Mouse (Mus musculus) stomach, embryonic 15.5 days (tissue): Measurements from ENCODE around the gene Cryaa. TPM values are rescaled to one million over a fixed set of nuclear protein-coding genes. Genes with fewer than 3 reads are reported as not detected.
"Not testable (repeated sequence)": the region's sequence is repeated elsewhere in the genome, so short reads cannot be mapped to it uniquely, and the experiment has no call there.

ENCODE experiments used
- ATAC-seq: fragments of 200-750 bp; cut with Nextera tagmentation; 2 replicates; pipeline ENCODE4 v1.8.0; 2017; ENCODE audit warnings: low read depth, moderate number of reproducible peaks, moderate TSS enrichment; ENCODE audit not compliant: insufficient read depth, low FRiP score
- H3K27ac ChIP-seq: fragments of 300-500 bp; sonication (generic); 2 replicates; pipeline ENCODE4 v1.5.1; 2015; ENCODE audit warnings: mild to moderate bottlenecking, inconsistent platforms
- H3K27me3 ChIP-seq: fragments of 300-500 bp; sonication (generic); replicated peaks from 2 replicates; pipeline ENCODE4 v1.6.1; 2015; ENCODE audit warnings: inconsistent platforms
- H3K36me3 ChIP-seq: fragments of 300-500 bp; sonication (generic); 2 replicates; pipeline ENCODE4 v1.6.1; 2015; ENCODE audit warnings: inconsistent platforms
- H3K4me1 ChIP-seq: fragments of 300-500 bp; sonication (generic); 2 replicates; pipeline ENCODE4 v1.6.1; 2015; ENCODE audit warnings: inconsistent platforms
- H3K4me2 ChIP-seq: fragments of 300-500 bp; sonication (generic); 2 replicates; pipeline ENCODE4 v1.6.1; 2015; ENCODE audit warnings: mild to moderate bottlenecking, inconsistent platforms
- H3K4me3 ChIP-seq: fragments of 300-500 bp; sonication (generic); replicated peaks from 2 replicates; pipeline ENCODE4 v1.5.1; 2015; ENCODE audit warnings: inconsistent platforms
- H3K9ac ChIP-seq: fragments of 300-500 bp; sonication (generic); 2 replicates; pipeline ENCODE4 v1.6.1; 2015; ENCODE audit warnings: inconsistent platforms
- H3K9me3 ChIP-seq: fragments of 300-500 bp; sonication (generic); 2 replicates; pipeline ENCODE4 v1.6.1; 2016; ENCODE audit warnings: inconsistent platforms
- WGBS: fragments of 180-500 bp; shearing (Covaris S2); methylation state at CpG from one replicate; pipeline ENCODE4 v1.1.7; 2015; 5-methylcytosine and 5-hydroxymethylcytosine counted together
- polyA plus RNA-seq: library from polyadenylated mRNA; unstranded; fragments of >200 nt; fragmentation: Nextera tagmentation; extraction: Ambion mirVana; gene quantifications from 2 replicates; pipeline ENCODE4 v1.2.1, GENCODE M21; 2015

The Cryaa gene
- polyA plus RNA-seq, 1 experiment from 2014 or later, result 0.21 TPM

DNA sequence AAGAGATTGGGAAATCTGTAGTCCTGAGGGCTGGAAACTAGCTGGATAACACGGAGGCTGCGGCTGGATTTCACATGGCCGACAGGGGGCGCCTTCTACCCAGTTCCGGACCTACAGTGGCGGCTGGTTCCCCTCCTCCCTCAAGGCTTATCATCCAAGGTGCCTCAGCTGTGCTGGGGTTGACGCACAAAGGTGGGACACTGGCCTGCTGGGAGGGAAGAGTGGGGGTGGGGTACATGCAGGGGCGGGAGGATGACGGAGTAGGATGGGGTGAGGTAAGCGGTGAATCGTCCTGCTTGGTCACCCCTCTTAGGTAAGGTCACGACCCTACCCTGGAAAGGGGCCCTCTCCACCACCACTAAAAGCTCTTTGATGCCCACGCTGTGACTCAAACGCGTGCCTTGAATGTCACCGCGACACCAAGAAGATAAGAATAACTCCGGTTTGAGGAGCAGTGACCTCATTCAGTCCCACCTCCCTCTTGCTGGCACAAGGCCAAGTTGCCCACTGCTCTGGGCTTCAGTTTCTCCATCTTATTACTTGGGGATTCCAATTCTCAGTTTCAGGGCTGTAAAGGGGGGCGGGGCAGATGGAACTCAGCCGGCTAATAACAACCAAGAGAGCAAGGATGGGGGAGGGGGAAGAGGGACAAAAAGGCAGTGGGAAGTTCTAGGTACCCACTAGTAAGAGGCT lies 15.9 kb downstream of the Cryaa start:
- H3K4me1 ChIP-seq, result peaks cover 12% of the 10 kb centered on the region
- H3K9ac ChIP-seq, result no peak overlapping the region
- H3K9me3 ChIP-seq, result no peaks in the 10 kb centered on the region
- H3K4me3 ChIP-seq, result 0 out of 2 replicates have a peak overlapping the region, but pooled peaks have one; percentile 8
- whole genome bisulfite sequencing, result 4% methylated on average over 20 of the region's 20 CpGs
- H3K36me3 ChIP-seq, result no peaks in the 10 kb centered on the region
- H3K27me3 ChIP-seq, result no peaks in the 10 kb centered on the region
- peak overlapping the region; percentile 46 for H3K4me2 ChIP-seq
- peak; percentile 61; the same call in 1 of the 2 replicates for ATAC-seq
- no peak overlapping the region for H3K27ac ChIP-seq

- no peak for ATAC-seq
- Histone ChIP-seq H3K9me3 (no peaks in the 10 kb centered on the region), H3K27me3 (no peaks in the 10 kb centered on the region), H3K4me2 (no peak overlapping the region), H3K27ac (no peak overlapping the region), H3K9ac (no peak overlapping the region), H3K36me3 (no peaks in the 10 kb centered on the region), H3K4me3 (no peak overlapping the region), H3K4me1 (peaks cover 12% of the 10 kb centered on the region)
- 72% methylated on average over 7 of the region's 7 CpGs for WGBS
Observed at GRCm38 (mm10) chr17:31694023-31694376, 16.4 kb downstream of the Cryaa start.

DNA sequence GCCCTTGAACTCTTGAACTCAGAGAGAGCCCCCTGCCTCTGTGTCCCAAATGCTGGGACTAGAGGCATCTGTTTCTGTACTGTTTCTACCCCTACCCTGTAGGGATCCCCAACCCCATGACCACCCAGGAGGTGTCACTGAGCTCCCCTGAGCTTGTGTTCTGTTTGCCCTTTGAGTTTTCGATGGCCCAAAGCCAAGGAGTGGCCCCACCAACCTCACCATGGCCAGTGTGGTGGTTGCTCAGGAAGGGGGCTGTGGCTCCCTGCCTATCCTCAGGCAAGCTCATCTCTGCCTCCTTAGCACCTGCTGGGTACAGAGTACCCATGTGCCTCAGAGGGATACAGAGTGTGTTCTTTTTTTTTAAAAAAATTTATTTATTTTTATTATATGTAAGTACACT lies 17.3 kb downstream of the Cryaa start:
- Histone ChIP-seq H3K4me2 (no peak overlapping the region), H3K9me3 (no peaks in the 10 kb centered on the region), H3K27me3 (no peaks in the 10 kb centered on the region), H3K9ac (no peak overlapping the region), H3K36me3 (no peaks in the 10 kb centered on the region), H3K4me1 (peaks cover 12% of the 10 kb centered on the region), H3K27ac (no peak overlapping the region), H3K4me3 (no peak overlapping the region)
- 86% methylated on average over 1 of the region's 1 CpGs for WGBS
- no peak for ATAC-seq

GRCm38 (mm10) chr17:31695356-31695755 lies 17.7 kb downstream of the Cryaa start:
- H3K4me2 ChIP-seq, H3K4me3 ChIP-seq, H3K27me3 ChIP-seq, H3K36me3 ChIP-seq, H3K27ac ChIP-seq, ATAC-seq, H3K9me3 ChIP-seq, H3K9ac ChIP-seq: not testable (repeated sequence)
- peaks cover 12% of the 10 kb centered on the region for H3K4me1 ChIP-seq
- 82% methylated on average over 7 of the region's 7 CpGs for WGBS

- H3K4me2 ChIP-seq, result no peak overlapping the region
- WGBS, result 72% methylated on average over 11 of the region's 11 CpGs
- no peak overlapping the region for H3K9ac ChIP-seq
Observed at GRCm38 (mm10) chr17:31698347-31698746, 20.7 kb downstream of the Cryaa start.

GRCm38 (mm10) chr17:31703276-31703980 lies 25.8 kb downstream of the Cryaa start:
- Histone ChIP-seq H3K9ac (no peak overlapping the region), H3K4me3 (no peak overlapping the region), H3K9me3 (no peaks in the 10 kb centered on the region), H3K27ac (no peak overlapping the region), H3K4me2 (no peak overlapping the region), H3K36me3 (no peaks in the 10 kb centered on the region), H3K27me3 (no peaks in the 10 kb centered on the region), H3K4me1 (no peaks in the 10 kb centered on the region)
- 55% methylated on average over 6 of the region's 6 CpGs for WGBS
- no peak for ATAC-seq

More at GRCm38 (mm10) chr17:31698347-31698746, 20.7 kb downstream of the Cryaa start:
- ATAC-seq, result no peak
- Histone ChIP-seq H3K4me1 (peaks cover 8% of the 10 kb centered on the region), H3K27me3 (no peaks in the 10 kb centered on the region), H3K36me3 (no peaks in the 10 kb centered on the region), H3K4me3 (no peak overlapping the region), H3K27ac (no peak overlapping the region), H3K9me3 (no peaks in the 10 kb centered on the region)

- Histone ChIP-seq H3K36me3 (no peaks in the 10 kb centered on the region), H3K9me3 (no peaks in the 10 kb centered on the region), H3K4me2 (no peak overlapping the region), H3K27ac (no peak overlapping the region), H3K9ac (no peak overlapping the region), H3K4me3 (no peak overlapping the region), H3K4me1 (no peaks in the 10 kb centered on the region), H3K27me3 (no peaks in the 10 kb centered on the region)
- no peak for ATAC-seq
- 75% methylated on average over 20 of the region's 20 CpGs for WGBS
Observed at GRCm38 (mm10) chr17:31705271-31706020, 27.8 kb downstream of the Cryaa start.

DNA sequence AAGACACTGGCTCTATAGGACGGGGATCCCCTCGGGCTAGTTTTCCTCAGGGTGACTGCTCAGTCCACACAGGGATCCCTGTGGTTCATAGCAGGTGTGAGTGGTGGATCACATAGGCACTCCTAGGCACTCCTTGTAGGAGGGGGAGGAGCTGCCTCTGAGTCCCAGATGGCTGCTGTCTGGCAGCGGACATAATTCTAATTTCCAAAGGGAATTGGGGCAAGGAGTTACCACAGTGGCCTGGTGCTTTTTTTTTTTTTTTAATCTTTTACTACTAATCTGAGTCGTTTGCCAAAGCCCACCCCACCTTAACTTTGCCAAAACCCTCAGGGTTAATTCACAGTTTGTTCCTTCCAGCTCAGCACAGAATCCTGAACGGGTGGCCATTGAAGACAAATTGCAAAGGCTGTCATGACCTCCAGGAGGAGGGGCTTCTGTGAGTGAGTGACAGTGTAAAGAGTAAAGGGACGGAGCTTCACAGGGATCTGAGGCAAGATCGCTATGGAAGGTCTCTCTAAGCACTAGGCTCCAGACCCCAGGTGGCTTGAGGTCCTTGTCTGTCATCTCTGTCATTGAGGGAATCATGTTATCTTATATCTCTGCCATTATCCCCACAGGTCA lies 31.6 kb downstream of the Cryaa start:
- ATAC-seq, result no peak
- WGBS, result 49% methylated on average over 7 of the region's 7 CpGs

DNA sequence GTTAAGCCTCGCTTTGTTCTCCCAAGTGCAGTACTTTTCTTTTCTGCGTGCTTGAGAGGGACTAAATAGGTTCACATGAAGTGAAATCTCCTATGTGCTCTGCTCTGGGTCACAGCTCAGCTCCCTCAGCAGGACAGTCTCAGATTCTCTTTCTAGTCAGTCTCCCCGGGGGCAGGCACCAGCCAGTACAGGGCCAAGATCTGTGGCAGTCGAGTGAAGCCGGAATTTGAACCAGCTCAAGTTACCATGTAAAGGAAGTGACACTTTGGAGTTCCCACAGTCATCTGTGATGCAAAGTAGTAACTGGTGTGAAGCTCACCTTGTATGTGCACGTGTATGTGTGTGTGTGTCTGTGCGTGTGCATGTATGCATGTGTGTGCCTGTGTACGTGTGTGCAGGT lies 32.8 kb downstream of the Cryaa start:
- H3K4me3 ChIP-seq, result no peak overlapping the region
- ATAC-seq, result no peak
- no peaks in the 10 kb centered on the region for H3K27me3 ChIP-seq
- no peaks in the 10 kb centered on the region for H3K9me3 ChIP-seq
- no peak overlapping the region for H3K4me2 ChIP-seq
- no peaks in the 10 kb centered on the region for H3K4me1 ChIP-seq
- H3K9ac ChIP-seq, result no peak overlapping the region
- 73% methylated on average over 8 of the region's 8 CpGs for WGBS
- no peaks in the 10 kb centered on the region for H3K36me3 ChIP-seq
- no peak overlapping the region for H3K27ac ChIP-seq

More for the DNA sequence above, 31.6 kb downstream of the Cryaa start:
- Histone ChIP-seq H3K27ac (no peak overlapping the region), H3K9me3 (no peaks in the 10 kb centered on the region), H3K4me2 (no peak overlapping the region), H3K4me1 (no peaks in the 10 kb centered on the region), H3K4me3 (no peak overlapping the region), H3K27me3 (no peaks in the 10 kb centered on the region), H3K9ac (no peak overlapping the region), H3K36me3 (no peaks in the 10 kb centered on the region)

GRCm38 (mm10) chr17:31713709-31714108 lies 36.1 kb downstream of the Cryaa start:
- Histone ChIP-seq H3K9ac (no peak overlapping the region), H3K4me1 (no peaks in the 10 kb centered on the region), H3K4me3 (no peak overlapping the region), H3K36me3 (no peaks in the 10 kb centered on the region), H3K4me2 (no peak overlapping the region), H3K27me3 (no peaks in the 10 kb centered on the region), H3K27ac (no peak overlapping the region), H3K9me3 (no peaks in the 10 kb centered on the region)
- WGBS, result 64% methylated on average over 9 of the region's 9 CpGs
- ATAC-seq, result no peak

DNA sequence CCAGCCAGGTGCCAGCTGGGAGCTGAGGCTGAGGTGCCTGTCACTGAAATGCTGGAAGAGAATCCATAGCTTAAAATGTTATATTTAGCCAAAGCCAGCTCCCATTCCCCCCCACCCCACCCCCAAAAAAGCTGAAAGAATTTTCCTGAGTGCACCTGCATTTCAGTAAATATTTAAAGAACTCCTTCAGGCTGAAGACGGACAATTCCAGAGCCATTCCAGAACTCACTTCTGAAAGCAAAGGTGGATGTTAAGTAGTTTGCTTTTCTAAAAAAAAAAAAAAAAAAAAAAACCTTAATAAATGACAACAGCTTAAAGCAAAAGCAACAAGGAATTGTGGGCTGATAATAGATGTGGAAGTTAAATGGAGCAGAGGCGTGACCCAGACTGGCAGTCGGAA lies 36.5 kb downstream of the Cryaa start:
- ATAC-seq, result no peak
- H3K36me3 ChIP-seq, result no peaks in the 10 kb centered on the region
- WGBS, result 39% methylated on average over 3 of the region's 3 CpGs
- H3K27ac ChIP-seq, result no peak overlapping the region
- no peaks in the 10 kb centered on the region for H3K9me3 ChIP-seq
- no peaks in the 10 kb centered on the region for H3K4me1 ChIP-seq
- H3K9ac ChIP-seq, result no peak overlapping the region
- no peak overlapping the region for H3K4me2 ChIP-seq
- no peak overlapping the region for H3K4me3 ChIP-seq
- H3K27me3 ChIP-seq, result no peaks in the 10 kb centered on the region

GRCm38 (mm10) chr17:31715006-31715405 lies 37.4 kb downstream of the Cryaa start:
- WGBS, result 84% methylated on average over 11 of the region's 11 CpGs
- no peaks in the 10 kb centered on the region for H3K9me3 ChIP-seq
- no peak overlapping the region for H3K27ac ChIP-seq
- H3K36me3 ChIP-seq, result no peaks in the 10 kb centered on the region
- H3K4me2 ChIP-seq, result no peak overlapping the region
- no peak overlapping the region for H3K9ac ChIP-seq
- no peaks in the 10 kb centered on the region for H3K4me1 ChIP-seq
- ATAC-seq, result no peak
- no peaks in the 10 kb centered on the region for H3K27me3 ChIP-seq
- H3K4me3 ChIP-seq, result no peak overlapping the region
